Mouse (Mus musculus) lung, embryonic 15.5 days (tissue): ENCODE results near the gene Grhl1. TPM values are rescaled to one million over a fixed set of nuclear protein-coding genes. Genes with fewer than 3 reads are reported as not detected.

Source experiments
- ATAC-seq: fragments of 200-750 bp; cut with Nextera tagmentation; 2 replicates; pipeline ENCODE4 v1.8.0; 2017; ENCODE audit warnings: moderate number of reproducible peaks, borderline replicate concordance; ENCODE audit not compliant: low FRiP score, low TSS enrichment; ENCODE audit errors: extremely low read depth
- H3K27ac ChIP-seq: fragments of 300-500 bp; sonication (generic); 2 replicates; pipeline ENCODE4 v1.5.1; 2015; ENCODE audit warnings: moderate library complexity, mild to moderate bottlenecking, inconsistent platforms
- H3K27me3 ChIP-seq: fragments of 300-500 bp; sonication (generic); 2 replicates; pipeline ENCODE4 v1.6.1; 2015; ENCODE audit warnings: inconsistent platforms
- H3K36me3 ChIP-seq: fragments of 300-500 bp; sonication (generic); 2 replicates; pipeline ENCODE4 v1.6.1; 2015; ENCODE audit warnings: inconsistent platforms
- H3K4me1 ChIP-seq: fragments of 300-500 bp; sonication (generic); 2 replicates; pipeline ENCODE4 v1.6.1; 2015; ENCODE audit warnings: inconsistent platforms
- H3K4me2 ChIP-seq: fragments of 300-500 bp; sonication (generic); 2 replicates; pipeline ENCODE4 v1.6.1; 2015; ENCODE audit warnings: inconsistent platforms, mild to moderate bottlenecking, moderate library complexity
- H3K4me3 ChIP-seq: fragments of 300-500 bp; sonication (generic); 2 replicates; pipeline ENCODE4 v1.5.1; 2015; ENCODE audit warnings: mild to moderate bottlenecking, inconsistent platforms
- H3K9ac ChIP-seq: fragments of 300-500 bp; sonication (generic); 2 replicates; pipeline ENCODE4 v1.6.1; 2015; ENCODE audit warnings: inconsistent platforms
- H3K9me3 ChIP-seq: fragments of 300-500 bp; sonication (generic); 2 replicates; pipeline ENCODE4 v1.6.1; 2016; ENCODE audit warnings: inconsistent platforms
- WGBS: fragments of 180-500 bp; shearing (Covaris S2); methylation state at CpG from one replicate; pipeline ENCODE4 v1.1.7; 2015; 5-methylcytosine and 5-hydroxymethylcytosine counted together
- polyA plus RNA-seq: library from polyadenylated mRNA; unstranded; fragments of >200 nt; fragmentation: Nextera tagmentation; extraction: Ambion mirVana; gene quantifications from 2 replicates; pipeline ENCODE4 v1.2.1, GENCODE M21; 2015

Grhl1 gene
- polyA plus RNA-seq, 1 experiment from 2014 or later = 3.7 TPM

DNA sequence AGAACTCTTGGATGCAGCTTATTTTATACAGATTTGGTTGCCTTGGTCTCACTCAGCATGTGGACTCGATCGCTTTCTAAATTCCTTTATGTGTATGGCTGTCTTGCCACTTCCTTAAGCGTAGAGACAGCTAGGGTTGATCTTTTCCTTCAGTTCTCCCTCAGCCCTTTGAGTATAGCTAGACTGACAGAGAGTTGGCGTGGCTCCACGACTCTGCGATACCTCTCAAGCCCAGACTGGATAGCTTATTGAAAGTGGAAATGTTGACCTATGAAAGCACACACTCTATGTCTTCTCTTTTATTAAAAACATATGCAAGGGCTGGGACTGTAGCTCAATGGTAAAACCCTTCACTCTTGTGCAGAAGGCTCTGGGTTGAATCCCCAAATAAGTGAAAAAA, 25.3 kb downstream of the Grhl1 start:
- WGBS = 56% methylated on average over 6 of the region's 6 CpGs

DNA sequence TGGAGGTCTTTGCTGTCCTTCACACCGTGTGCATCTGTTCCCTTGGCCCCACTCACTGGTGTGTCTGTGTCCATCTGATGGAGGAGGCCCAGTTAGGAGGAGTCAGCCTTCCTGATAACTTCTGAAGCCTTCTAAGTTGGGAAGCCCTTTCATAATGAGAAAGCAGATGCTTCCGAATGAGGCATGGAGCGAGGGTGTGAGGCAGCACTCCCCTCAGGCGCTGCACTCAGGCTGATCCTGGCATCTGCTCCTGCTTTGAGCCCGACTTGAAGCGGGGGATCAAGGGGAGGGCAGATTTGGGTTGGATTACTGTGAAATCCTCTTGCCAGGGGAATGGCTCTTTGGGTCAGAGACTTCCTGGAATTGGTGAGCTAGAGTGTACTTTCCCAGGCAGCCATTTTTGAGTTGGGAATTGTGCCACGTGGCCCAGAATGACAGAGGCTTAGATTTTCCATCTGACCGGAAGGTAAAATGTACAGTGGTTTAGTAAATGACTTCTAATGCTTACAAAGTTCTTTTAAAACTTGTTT, 27.3 kb downstream of the Grhl1 start:
- H3K9ac ChIP-seq = no peak overlapping the region
- H3K27ac ChIP-seq = no peak overlapping the region
- no peak for ATAC-seq
- H3K9me3 ChIP-seq = no peaks in the 10 kb centered on the region
- no peak overlapping the region for H3K4me3 ChIP-seq
- H3K4me2 ChIP-seq = no peak overlapping the region
- H3K27me3 ChIP-seq = no peaks in the 10 kb centered on the region
- H3K4me1 ChIP-seq = no peaks in the 10 kb centered on the region
- H3K36me3 ChIP-seq = no peaks in the 10 kb centered on the region
- 67% methylated on average over 8 of the region's 8 CpGs for WGBS

More for the DNA sequence above, 25.3 kb downstream of the Grhl1 start:
- Histone ChIP-seq H3K4me2 (no peak overlapping the region), H3K27ac (no peak overlapping the region), H3K36me3 (no peaks in the 10 kb centered on the region), H3K4me1 (peaks cover 12% of the 10 kb centered on the region), H3K4me3 (no peak overlapping the region), H3K27me3 (no peaks in the 10 kb centered on the region), H3K9me3 (no peaks in the 10 kb centered on the region), H3K9ac (no peak overlapping the region)
- no peak for ATAC-seq

DNA sequence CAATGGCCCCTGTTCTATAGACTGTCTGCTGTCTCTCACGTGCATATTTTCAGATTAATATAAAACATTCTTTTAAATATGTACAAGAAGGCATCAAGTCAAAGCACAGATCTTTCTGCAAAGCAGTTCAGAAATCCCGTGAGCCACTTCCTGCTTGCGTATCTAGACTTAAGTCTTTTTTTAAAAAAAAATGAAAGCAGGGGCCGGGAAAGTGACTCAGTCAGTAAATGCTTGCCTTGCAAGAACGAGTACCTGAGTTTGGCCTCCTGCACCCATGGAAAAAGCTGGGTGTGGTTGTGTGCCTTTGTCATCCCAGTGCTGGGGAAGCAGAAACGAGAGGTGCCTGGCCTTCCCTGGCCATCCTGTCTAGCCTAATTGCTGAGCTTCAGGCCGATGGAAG, 28.0 kb downstream of the Grhl1 start:
- 75% methylated on average over 7 of the region's 7 CpGs for WGBS

DNA sequence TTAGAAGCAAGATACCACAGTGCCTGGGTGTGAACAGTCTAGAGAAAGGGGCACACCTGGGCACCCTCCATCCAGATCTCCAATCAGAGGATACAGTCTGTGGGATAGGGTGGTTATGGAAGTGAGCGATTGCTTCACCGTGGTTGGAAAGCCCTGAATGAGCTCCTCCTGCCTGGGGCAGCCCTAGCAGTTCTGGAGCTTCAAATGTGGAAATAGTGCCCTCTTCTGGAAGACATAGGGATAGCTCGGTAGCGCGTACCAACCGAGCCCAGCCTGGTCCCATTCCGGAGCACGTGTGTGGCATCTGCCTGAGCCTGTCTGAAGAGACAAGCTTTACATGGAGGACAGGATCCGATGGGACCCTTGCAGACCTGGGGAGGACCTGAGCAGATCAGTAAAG, 28.7 kb downstream of the Grhl1 start:
- Histone ChIP-seq H3K27ac (no peak overlapping the region), H3K4me3 (no peak overlapping the region), H3K27me3 (no peaks in the 10 kb centered on the region), H3K9me3 (no peaks in the 10 kb centered on the region), H3K9ac (no peak overlapping the region), H3K4me1 (no peaks in the 10 kb centered on the region), H3K4me2 (no peak overlapping the region), H3K36me3 (no peaks in the 10 kb centered on the region)
- ATAC-seq = peak; percentile 70; the same call in 1 of the 2 replicates
- WGBS = 5% methylated on average over 9 of the region's 9 CpGs

More for the DNA sequence above, 28.0 kb downstream of the Grhl1 start:
- Histone ChIP-seq H3K27me3 (no peaks in the 10 kb centered on the region), H3K9ac (no peak overlapping the region), H3K4me1 (no peaks in the 10 kb centered on the region), H3K4me2 (no peak overlapping the region), H3K4me3 (no peak overlapping the region), H3K27ac (no peak overlapping the region), H3K9me3 (no peaks in the 10 kb centered on the region), H3K36me3 (no peaks in the 10 kb centered on the region)
- ATAC-seq = no peak

DNA sequence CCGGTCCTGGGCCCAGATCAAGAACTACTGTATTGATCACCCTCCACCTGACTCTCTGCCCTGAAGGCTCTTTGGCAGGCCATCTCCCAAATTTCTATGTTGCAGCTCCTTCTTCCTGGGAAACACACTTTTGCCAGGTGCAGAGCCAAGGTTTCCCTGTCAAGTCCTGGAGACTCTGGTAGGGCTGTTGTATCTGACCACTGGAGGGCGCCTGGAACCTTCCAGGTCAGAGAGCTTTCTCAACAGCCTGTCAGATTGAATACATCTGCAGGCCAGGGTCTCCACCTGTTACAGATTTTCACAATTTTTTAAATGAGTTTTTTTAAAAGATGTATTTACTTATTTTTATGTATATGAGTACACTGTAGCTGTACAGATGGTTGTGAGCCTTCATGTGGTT, 31.2 kb downstream of the Grhl1 start:
- no peak overlapping the region for H3K4me3 ChIP-seq
- WGBS = 33% methylated on average over 2 of the region's 2 CpGs
- no peak overlapping the region for H3K4me2 ChIP-seq
- no peaks in the 10 kb centered on the region for H3K27me3 ChIP-seq
- no peaks in the 10 kb centered on the region for H3K9me3 ChIP-seq
- H3K4me1 ChIP-seq = no peaks in the 10 kb centered on the region
- no peak overlapping the region for H3K9ac ChIP-seq
- no peak; the same call in 1 of the 2 replicates for ATAC-seq
- no peak overlapping the region for H3K27ac ChIP-seq
- no peaks in the 10 kb centered on the region for H3K36me3 ChIP-seq

DNA sequence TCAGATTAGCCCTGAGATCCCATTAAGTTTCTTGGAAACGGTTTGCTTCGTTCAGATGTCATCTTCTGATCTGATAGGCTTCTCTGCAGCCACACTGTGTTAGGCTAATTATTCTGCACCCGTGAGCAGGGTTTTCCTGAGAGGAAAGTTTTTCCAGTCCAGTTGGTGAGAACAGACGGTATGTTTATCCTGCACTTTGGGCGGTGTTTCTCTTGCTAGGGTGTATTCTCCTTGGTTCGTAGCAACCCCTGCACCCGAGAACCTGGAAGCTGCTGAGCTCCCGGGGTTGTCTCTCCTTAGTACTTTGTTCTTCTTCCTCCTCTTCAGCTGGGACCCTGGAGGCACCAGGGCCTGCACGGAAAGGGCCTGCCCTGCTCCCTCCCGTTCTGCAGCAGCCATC, 34.1 kb downstream of the Grhl1 start:
- Histone ChIP-seq H3K9ac (no peak overlapping the region), H3K9me3 (no peaks in the 10 kb centered on the region), H3K4me3 (no peak overlapping the region), H3K27me3 (no peaks in the 10 kb centered on the region), H3K4me2 (no peak overlapping the region), H3K27ac (no peak overlapping the region), H3K36me3 (no peaks in the 10 kb centered on the region), H3K4me1 (no peaks in the 10 kb centered on the region)
- ATAC-seq = no peak
- 64% methylated on average over 10 of the region's 10 CpGs for WGBS

DNA sequence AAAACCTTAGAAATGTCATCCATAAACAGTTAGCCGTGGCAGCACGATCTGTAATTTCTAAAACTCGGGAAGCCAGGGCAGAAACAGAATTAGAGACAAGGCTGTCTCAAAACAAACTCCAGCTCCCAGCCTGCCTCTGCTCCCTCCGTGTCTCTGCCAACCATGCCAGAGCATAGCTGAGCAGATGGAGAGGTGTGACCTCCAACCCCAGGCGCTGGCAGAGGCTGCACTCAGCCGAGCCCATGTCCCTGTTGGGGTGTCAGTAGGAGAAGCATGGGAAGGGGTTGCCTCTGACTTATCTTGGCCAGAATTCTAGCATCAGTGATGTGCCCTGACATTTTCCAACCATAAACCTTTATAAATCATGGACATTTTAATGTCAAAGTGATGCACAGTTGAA, 40.5 kb downstream of the Grhl1 start:
- no peaks in the 10 kb centered on the region for H3K4me1 ChIP-seq
- ATAC-seq = no peak
- H3K27ac ChIP-seq = no peak overlapping the region
- no peaks in the 10 kb centered on the region for H3K9me3 ChIP-seq
- no peak overlapping the region for H3K4me3 ChIP-seq
- 44% methylated on average over 6 of the region's 6 CpGs for WGBS
- H3K36me3 ChIP-seq = no peaks in the 10 kb centered on the region
- no peak overlapping the region for H3K4me2 ChIP-seq
- no peak overlapping the region for H3K9ac ChIP-seq
- H3K27me3 ChIP-seq = no peaks in the 10 kb centered on the region

DNA sequence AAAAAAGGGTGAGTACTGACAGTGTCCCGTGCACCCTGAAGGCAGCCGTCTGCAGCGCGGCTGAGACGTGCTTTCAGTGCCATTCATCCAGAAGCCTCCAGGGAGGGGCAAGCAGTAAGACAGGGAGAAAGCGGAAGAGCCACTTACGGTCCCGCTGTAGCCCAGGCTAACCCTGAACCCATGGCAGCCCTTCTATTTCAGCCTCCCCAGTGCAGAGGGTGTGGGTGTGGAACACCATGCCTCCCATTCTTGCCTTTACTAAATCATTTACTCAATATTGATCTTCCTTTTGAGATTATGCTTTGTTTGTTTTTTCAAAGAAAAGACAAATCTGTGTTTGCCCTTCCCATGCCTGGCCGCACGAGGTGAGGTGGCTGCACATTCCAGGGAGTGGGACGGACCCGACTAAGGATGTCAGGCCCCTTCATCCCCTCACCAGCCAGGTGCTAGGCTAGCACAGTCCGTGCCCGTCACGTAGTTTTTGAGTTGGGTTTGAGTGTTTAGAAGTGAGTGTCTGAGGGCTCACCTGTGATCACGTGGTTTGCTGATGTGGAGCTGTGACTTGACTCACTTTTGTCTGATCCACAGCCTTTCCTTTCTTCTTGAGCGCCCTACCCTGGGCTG, 42.5 kb downstream of the Grhl1 start:
- peak; percentile 67; the same call in 1 of the 2 replicates for ATAC-seq
- 56% methylated on average over 17 of the region's 17 CpGs for WGBS
- no peak overlapping the region for H3K4me2 ChIP-seq
- no peaks in the 10 kb centered on the region for H3K4me1 ChIP-seq
- no peaks in the 10 kb centered on the region for H3K27me3 ChIP-seq
- H3K9me3 ChIP-seq = no peaks in the 10 kb centered on the region
- H3K9ac ChIP-seq = no peak overlapping the region
- H3K36me3 ChIP-seq = no peaks in the 10 kb centered on the region
- no peak overlapping the region for H3K27ac ChIP-seq
- H3K4me3 ChIP-seq = no peak overlapping the region

DNA sequence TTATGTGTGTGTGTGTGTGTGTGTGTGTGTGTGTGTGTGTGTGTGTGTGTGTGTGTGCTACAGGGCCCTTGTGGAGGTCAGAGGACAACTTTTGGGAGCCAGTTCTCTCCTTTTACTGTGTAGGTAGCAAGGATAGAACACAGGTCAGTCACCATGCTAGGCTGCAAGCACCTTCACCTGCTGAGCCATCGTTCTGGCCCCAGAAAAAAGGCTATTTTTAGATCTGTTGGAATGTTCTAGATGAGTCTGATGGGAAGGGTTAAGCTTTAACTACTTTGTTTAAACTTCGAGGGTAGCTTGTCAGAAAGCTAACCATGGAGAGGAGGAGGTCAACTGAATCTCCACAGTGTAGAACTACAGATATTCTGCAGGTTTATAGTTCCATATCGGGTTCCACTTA, 43.1 kb downstream of the Grhl1 start:
- H3K27me3 ChIP-seq = no peaks in the 10 kb centered on the region
- no peak overlapping the region for H3K4me3 ChIP-seq
- no peak overlapping the region for H3K4me2 ChIP-seq
- no peak overlapping the region for H3K9ac ChIP-seq
- H3K27ac ChIP-seq = no peak overlapping the region
- H3K4me1 ChIP-seq = no peaks in the 10 kb centered on the region
- WGBS = 49% methylated on average over 3 of the region's 3 CpGs
- no peaks in the 10 kb centered on the region for H3K9me3 ChIP-seq
- no peaks in the 10 kb centered on the region for H3K36me3 ChIP-seq
- ATAC-seq = no peak

DNA sequence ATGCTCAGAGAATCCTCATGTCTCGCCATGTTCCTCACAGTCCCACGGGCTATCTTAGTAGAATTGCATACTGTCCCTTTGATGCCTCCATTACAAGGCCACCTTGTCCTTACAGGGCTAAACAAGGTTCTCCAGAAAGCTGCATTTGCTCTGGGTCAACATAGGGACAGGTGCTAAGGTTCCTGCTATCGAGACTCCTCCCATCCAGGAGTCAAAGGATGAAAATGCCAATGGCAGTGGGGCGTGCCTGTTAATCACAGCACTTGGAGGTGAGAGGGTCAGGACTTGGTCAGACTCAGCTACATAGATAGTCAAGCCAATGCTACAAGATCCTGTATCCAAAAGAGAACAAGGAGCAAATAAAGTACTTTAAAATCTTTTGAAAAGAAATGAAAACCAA, 47.4 kb downstream of the Grhl1 start:
- H3K27ac ChIP-seq = no peak overlapping the region
- no peak overlapping the region for H3K9ac ChIP-seq
- H3K4me2 ChIP-seq = no peak overlapping the region
- H3K36me3 ChIP-seq = no peaks in the 10 kb centered on the region
- no peaks in the 10 kb centered on the region for H3K4me1 ChIP-seq
- 65% methylated on average over 4 of the region's 4 CpGs for WGBS
- H3K27me3 ChIP-seq = no peaks in the 10 kb centered on the region
- no peak for ATAC-seq
- H3K4me3 ChIP-seq = no peak overlapping the region
- no peaks in the 10 kb centered on the region for H3K9me3 ChIP-seq

DNA sequence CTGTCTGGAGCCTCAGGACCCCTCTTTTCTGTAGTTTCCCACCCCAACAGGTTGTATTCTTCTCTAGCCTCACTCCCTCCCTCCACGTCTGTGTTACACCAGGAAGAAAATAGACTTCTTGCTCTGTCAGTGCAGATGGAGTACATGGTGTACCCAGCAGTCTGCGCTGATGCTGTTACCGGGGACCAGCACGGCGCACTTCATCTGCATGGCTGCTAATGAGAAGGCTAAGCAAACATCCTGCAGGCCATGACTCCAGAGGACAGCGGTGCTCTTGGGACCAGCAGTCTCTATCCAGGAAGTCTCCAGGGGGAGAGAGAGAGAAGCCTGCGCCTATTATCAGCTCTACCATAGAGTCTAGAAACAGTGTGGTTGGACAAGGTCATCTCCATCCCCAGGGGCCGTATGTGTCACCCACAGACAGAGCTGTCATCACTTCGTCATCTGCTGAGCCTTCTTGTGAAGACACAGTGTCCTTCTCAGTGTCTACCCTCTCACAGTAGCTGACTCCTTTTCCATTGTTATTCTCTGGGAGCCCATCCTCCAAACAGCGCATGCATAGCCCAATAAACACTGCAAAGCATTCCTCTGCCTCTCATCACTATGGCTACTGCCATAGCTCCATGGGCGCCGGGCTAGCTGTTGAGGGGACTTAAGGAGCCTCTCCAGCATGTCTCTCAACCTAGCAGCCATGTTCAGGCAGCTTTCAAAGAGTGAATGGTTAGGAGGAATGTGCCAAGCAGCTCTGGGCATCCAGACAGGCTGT, 51.6 kb downstream of the Grhl1 start:
- WGBS = 70% methylated on average over 12 of the region's 12 CpGs
- no peaks in the 10 kb centered on the region for H3K4me1 ChIP-seq
- H3K4me3 ChIP-seq = no peak overlapping the region
- no peak overlapping the region for H3K9ac ChIP-seq
- H3K27me3 ChIP-seq = no peaks in the 10 kb centered on the region
- no peak overlapping the region for H3K4me2 ChIP-seq
- no peak for ATAC-seq
- H3K27ac ChIP-seq = no peak overlapping the region
- H3K36me3 ChIP-seq = no peaks in the 10 kb centered on the region
- H3K9me3 ChIP-seq = no peaks in the 10 kb centered on the region

DNA sequence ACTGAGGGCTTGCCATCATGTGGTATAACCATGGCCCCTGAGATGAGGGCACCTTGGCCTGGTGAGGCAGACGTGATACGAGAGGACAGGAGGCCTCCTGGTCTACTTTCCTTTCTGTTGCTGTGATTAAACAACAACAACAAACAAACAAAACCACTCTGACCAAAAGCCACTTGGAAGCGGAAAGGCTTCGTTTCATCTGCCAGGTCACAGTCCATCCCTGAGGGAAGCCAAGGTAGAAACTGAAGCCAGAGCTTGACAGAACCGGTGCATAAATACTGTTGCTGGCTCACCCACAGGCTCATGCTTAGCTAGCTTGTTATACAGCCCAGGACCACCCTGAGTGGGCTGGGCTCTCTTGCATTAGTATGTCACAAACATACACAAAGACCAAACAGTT, 54.3 kb downstream of the Grhl1 start:
- no peaks in the 10 kb centered on the region for H3K4me1 ChIP-seq
- no peaks in the 10 kb centered on the region for H3K36me3 ChIP-seq
- H3K27me3 ChIP-seq = no peaks in the 10 kb centered on the region
- whole genome bisulfite sequencing = 80% methylated on average over 5 of the region's 5 CpGs
- no peak for ATAC-seq
- no peak overlapping the region for H3K4me2 ChIP-seq
- no peaks in the 10 kb centered on the region for H3K9me3 ChIP-seq
- no peak overlapping the region for H3K4me3 ChIP-seq
- H3K9ac ChIP-seq = no peak overlapping the region
- H3K27ac ChIP-seq = no peak overlapping the region
